Mouse (Mus musculus) gastrocnemius, adult 18-20 months (tissue): ENCODE data around the gene Abcb8. TPM values are rescaled to one million over a fixed set of nuclear protein-coding genes. Genes with fewer than 3 reads are reported as not detected.

ENCODE experiments used
- DNase-seq: peaks from one replicate; pipeline ENCODE4 v3.0.0; 2021; ENCODE audit warnings: low spot score
- total RNA-seq, 2 experiments: library from RNA; stranded (reverse); gene quantifications; 2 replicates each; pipeline ENCODE4 v1.2.3; 2021

Gene Abcb8
- total RNA-seq, 2 experiments from 2014 or later: 30.4 to 40.3 TPM

DNA sequence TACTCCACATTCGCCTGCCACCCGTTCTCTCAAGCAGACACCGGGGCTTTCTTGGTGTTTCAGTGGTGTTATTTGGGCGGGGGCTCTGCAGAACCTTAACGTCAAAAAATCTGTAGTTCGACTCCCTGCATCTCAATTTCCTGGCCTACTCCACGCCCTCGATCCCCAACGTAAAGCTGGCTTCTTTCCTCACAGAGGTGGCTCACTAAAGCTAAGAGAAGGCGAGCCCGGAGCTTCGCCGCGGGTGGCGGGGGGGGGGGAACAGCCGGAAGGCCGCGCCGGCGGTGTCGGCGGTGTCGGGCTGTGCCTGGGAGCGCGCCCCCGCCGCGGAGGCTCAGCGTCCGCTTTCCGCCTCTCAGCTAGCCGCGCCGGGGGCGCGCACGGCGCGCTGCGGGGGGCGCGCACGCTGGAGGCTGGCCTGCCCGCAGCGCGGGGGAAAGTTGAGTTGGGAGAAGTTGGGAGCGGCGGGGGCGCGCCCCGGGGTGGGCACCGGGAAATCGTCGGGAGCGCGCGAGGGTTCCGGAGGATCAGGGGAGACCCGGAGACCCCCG is 31.5 kb downstream of the Abcb8 start:
- DNase-seq: peak; percentile 75

- no peak for DNase-seq
Observed at GRCm38 (mm10) chr5:24425421-24426036, 32.1 kb downstream of the Abcb8 start.

DNA sequence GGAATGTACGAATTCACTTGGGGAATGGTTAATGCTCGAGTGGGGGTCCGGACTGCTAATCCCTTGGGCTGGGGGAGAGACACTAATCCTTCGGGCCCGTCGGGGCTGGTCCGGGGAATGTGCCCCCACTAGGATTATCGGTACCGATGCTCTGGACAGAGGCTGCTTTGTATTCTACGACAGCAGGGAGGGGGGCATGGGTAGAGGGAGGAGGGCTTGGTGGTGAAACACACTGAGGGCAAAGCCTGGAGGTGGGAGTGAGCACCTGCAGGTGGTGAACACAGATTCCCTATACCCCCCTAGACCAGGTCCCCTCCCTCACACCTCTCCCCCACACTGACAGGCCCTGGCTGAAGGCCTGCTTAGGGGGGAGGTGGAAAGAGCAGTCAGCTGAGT is 32.6 kb downstream of the Abcb8 start:
- DNase-seq: no peak

- DNase-seq: no peak
Observed at GRCm38 (mm10) chr5:24426556-24427284, 33.3 kb downstream of the Abcb8 start.

DNA sequence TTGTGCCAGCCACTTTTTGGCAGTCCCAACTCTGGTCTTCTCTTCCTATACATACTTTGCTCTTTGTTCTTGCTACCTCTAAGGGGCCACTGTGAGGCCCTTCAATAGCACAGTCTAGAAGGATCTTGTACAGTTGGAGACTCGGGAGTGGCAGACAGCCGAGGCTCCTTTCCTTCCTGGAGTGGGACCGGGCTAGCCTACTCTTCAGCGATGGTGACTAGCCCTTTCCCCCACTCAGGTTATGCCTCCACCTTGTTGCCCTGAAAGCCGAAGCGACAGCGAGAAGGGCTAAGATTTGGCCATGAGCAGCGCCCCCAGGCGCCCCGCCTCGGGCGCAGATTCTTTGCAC is 33.8 kb downstream of the Abcb8 start:
- DNase-seq: no peak

- DNase-seq: no peak
Observed at GRCm38 (mm10) chr5:24427981-24428402, 34.5 kb downstream of the Abcb8 start.

DNA sequence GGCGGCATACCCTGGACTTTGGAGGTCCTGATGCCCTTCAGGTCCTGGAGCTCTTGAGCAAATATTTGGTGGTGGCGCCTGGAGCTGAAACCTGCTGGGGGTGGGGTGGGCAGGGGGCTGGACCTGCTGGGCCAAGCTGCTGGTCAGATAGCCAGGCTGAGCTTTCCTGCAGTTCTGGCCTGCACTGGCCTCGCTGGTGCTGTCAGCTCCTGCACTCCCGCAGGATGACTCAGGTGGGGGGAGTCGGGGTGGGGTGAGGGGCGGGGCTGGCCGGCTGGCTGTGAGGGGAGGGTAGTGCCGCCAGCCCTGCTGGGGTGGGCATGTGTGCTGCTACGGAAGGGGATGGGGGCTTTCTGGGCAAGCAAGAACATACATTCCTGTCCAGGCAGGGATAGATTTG is 35.1 kb downstream of the Abcb8 start:
- DNase-seq: no peak

GRCm38 (mm10) chr5:24433993-24434392 is 40.5 kb downstream of the Abcb8 start:
- no peak for DNase-seq

DNA sequence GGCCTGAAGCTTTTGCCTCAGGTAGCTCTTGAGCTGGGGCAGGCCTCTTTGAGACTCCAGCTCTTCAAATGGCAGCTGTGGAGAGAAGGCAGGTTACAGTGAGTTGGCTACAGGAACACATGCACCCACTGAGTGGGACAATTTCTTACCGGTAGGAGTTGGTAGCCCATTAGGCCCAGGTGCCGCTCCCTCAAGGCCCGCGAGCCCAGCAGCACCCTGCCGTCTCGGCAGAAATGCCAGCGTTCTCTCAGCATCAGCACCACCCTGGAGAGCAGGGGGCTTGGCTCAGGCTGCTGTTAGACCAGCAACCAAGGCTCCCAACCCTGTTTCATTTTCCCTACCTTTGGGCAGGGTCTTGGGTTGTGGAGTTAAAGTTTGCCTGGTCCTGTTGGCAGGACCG is 47.7 kb downstream of the Abcb8 start:
- no peak for DNase-seq

DNA sequence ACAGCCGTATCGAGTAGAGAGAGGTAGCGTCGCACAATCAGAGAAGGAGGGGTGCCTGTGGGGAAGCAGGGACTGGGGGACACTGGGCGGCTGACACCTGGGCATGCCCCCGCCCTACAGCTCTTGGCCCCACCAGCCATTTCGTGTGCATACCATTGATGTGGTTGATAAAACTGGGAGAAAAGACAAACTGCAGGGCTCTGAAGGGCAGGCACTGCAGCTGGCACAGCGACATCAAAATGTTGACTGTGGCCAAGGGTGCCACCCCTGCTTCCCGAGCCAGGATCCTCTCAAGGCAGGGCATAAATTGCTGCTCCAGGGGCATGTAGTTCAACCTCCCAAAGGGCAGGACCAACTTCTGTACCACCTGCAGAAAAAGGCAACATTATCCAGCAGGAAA is 48.6 kb downstream of the Abcb8 start:
- DNase-seq: no peak

DNA sequence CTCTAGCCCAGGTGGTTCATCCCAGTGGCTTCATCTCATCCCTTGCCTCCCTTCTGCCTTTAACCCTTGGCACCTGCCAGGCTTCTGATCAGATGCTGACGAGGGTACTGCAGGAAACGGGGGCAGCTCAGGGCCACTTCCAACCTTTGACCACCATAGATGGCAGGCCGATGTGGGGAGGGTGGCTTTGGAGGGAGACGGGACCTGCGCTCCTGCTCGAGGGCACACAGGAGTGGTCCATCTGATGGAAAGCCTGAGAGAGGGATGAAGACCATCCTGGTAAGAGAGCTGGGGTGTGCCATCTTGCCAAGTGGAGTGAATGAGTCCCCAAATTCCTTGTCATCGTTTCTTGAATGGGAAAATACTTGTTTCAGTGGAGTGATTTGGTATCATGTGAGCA is 49.7 kb downstream of the Abcb8 start:
- DNase-seq: no peak

GRCm38 (mm10) chr5:24443927-24444326 is 50.5 kb downstream of the Abcb8 start:
- DNase-seq: no peak

DNA sequence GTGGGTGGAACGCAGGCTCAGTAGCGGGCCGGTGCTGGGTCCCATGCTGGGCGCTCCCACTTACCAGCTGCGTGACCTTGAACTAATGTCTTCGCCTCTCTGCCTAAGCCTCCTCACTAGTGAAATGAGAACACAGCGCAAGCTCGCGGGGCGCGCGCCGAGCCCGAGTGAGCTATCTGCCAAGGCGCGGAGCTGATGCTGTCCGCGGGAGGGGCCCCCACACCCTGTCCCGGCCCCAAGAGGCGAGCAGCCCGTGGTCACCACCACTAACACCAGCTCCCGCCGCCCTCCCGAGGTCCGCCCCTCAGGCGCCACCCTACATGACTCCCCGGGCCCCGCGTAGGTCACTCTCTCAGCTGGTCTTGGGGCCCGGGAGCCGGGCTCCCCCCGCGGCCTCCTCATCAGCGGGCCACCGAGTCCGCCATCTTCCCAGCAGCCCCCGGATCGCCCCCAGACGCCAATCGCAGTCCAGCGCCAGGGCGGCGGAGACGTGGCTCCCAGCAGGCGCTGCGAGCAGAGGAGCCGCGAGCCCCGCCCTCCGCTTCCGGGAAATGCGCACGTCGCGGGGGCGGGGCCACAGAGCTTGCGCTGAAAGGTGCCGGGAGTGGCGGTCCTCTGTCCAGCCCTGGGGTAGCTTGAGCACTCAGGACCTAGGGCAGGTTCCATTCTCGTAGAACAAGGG is 51.4 kb downstream of the Abcb8 start, which contains the start of gene Fastk:
TSS of gene Fastk (minus strand) at position 542 of the 682 bp plus-strand sequence.
- peak; percentile 93 for DNase-seq

DNA sequence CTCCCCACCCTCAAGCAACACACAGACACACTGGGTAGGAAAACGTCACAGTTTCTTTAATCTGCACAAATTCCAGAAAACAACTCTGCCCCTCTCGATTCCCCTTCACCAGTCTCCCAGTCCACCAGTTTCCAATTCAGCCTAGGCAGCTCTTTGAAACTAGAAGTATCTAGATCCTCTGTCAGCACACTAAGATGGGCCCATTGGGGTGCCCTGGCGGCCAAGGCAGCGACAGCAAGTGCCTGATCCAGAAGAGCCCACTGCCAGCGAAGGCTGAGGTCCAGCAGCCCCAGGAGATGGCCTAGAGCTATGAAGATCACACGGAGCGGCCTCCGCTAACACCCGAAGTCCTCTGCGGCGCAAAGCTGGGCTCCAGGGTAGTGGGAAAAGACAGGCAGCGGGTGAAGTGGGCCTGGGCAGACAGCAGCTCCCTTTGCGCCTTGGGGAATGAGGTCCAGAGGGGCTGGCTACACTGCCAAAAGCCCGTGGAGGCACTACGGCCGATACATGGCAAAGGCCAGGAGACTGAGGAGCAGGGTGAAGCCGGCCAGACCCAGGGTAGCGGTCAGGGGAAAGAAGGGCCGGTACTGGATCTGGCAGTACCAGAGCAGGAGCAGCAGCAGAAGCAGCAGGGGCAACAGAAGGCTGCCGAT is 52.1 kb downstream of the Abcb8 start:
- DNase-seq: no peak

DNA sequence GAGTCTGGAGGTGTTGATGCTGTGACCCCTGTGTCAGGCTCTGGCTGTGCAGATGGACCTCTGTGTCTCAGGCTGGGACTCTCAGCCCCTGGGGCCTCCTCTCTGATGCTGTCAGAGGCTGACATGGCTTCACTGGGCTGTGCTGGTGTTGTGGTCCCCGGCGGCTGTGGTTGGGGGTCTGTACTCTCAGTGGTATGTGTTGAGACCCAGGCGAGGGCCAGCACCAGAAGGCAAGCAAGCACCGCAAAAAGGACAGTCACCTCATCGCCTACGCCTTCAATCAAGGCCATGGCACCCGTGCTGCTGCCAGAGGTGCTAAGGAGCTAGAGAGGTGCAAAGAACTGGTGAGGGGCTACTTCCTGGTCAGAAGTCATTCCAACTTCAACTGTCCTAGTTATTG is 53.2 kb downstream of the Abcb8 start:
- DNase-seq: no peak

GRCm38 (mm10) chr5:24447624-24448298 is 54.3 kb downstream of the Abcb8 start, which contains the start of gene Tmub1:
Gene Tmub1, minus strand, starts transcription at chr5:24447854.
- DNase-seq: peak; percentile 86

DNA sequence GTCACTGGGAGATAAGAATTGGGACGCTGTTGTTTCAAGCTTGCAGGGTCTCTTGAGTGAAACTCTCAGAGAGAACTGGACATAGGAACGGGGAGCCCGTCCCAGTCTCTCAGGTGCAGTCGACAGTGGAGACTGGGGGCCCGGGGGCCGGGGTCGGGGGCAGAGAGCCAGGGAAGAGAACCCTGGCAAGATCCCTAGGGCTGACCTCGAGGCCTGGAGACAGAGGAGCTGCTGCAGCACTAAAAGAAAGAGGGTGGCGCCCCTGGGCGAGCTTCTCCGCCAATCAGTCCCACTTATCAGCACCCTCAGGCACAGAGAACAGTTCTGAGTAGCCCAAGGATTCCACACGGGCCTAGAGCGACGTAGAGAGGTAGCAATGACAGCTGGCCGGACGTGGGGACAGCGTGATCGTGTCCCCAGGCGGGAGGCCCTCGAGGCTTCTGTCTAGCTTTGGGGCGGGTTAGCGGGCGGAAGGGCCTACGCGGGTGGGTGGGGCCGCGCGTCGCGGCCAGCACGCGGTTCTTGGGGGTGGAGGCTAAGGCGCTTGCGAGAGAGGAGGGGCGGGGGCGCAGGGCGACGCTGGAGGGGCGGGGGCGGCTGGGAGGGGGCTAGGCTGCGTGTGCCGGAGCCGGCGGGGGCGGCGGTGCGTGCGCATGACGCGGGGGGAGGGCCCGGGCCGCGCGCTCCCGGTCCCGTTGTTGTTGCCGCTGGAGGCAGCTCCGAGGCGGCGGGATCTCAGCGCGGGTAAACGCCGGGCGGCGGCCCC is 58.0 kb downstream of the Abcb8 start:
- peak; percentile 83 for DNase-seq

- DNase-seq: no peak
Observed at GRCm38 (mm10) chr5:24452030-24452690, 58.7 kb downstream of the Abcb8 start, which contains the start of gene Agap3. Gene Agap3, plus strand, starts transcription at chr5:24452177.

DNA sequence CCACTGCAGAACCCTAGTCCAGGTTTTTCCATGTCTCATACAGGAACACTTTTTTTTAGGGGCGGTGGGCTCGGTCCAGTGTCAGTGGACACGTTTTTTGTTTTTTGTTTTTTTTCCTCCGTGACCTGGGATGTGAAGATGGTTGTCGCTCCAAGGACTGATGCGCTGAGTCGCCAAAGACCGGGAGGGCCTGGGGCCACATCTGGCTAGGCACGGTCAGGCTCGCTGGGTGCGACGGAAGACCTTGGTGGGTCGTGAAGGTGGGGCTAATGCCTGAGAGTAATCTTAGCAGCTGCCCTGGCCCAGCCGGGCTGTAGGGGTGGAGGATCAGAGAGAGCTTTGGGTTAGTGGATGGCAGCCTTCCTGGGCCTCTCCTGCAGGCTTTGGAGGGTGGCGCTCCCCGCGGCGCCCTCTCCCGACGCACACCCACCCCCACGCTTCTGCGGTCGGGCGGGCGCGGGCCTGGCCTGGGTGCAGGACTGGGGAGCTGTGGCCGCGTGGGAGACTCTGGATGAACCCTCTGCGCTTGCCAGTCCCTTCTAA is 59.3 kb downstream of the Abcb8 start:
- no peak for DNase-seq
